Mouse (Mus musculus): ENCODE data around the gene Pdxdc1.
"Not testable (repeated sequence)": the region's sequence is repeated elsewhere in the genome, so short reads cannot be mapped to it uniquely, and the experiment has no call there.

Pdxdc1 gene

DNA sequence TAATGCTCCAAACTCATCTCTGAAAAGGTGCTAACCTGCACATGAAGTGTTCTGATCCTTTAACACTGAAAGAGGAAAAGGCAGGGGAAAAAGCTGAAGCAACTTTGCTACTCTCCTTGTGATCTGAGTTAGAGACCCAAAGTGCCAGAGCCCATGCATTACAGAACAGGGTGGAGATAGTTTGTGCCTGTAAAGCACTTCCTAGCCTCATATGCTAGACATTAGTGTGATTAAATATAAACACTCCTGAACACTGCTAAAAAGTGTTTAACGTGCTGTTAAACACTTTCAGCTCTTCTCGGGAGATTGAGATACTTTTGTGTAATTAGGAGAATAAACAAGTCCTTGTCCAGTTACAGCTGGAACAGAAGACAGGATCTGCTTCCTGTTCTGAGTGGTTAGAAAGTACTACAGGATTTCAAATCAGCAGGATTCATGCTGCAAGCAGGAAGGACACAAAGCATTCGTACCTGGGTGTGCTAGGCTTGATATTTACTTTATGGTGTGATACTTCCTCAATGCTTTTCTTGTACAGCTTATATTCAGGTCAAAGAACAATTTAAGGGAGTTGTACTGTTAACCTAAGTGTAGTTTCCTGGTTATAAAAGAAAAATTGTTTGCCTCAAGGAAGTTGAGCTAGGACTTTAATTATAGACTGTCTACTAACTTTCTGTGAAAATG, 19.7 kb downstream of the Pdxdc1 start:
- no peak for DNase-seq (ENCODE audit: low spot score)

DNA sequence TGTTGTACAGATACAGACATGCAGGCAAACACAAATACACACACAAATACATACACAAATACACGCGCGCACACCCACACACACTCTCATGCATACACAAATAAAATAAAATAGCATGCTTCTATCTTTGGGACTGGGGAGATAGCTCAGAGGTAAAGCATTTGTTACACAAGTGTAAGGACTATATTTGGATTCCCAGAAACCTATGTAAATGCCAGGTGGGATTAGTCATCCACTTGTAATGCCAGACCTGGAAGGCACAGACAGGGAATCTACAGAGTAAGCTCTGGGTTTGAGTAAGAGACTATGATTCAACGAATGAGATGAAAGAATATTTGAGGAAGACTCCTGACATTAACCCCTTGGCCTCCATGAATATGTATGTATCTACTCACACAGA, 27.4 kb downstream of the Pdxdc1 start:
- DNase-seq (ENCODE audit: low spot score), result peak; percentile 23

DNA sequence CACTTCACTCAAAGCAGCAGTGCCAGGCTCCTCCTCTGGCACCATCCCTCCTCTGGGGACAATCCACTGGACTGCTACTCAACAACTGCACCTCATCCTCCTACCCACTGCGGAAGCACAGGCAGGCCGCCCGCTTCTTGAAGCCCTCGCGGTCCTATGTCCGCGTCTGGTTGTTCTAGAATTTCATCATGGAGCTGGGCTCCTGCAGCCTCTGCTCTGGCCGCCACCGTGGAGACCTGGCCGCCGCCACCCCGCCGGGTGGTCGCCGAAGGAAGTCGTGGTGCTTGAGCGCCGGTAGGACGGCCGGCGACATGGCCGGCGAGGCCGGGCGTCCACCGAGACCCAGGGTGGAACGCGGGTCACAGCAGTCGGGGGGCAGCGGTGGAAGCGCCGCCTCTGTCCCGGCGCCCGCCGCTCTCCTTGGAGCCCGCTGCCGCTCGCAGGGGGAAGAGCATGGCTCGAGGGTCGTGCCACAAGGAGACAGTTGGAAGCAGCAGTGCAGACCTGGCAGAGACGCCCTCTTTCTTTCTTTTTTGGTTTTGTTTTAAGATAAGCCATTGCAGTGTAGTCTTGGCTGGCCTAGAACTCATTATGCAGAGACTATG, 34.9 kb downstream of the Pdxdc1 start:
- no peak for DNase-seq (ENCODE audit: low spot score)

DNA sequence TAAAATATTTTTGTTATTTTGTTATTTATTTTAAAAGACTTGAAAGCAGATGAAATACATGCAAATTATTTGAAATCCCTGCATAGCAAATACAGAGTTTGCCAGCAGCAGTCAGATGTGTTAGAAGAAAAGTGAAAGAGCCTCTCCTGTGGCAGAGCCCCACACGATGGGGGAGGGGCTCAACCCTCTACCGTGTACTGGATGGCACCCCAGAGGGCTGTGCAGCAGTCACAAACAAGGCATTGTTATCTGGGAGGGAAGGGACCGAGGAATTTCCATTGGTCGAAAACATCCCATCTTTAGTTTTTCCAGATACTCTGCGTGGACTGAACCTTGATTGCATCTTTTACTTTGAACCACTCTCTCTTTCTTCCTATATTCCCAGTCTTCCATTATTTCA, 35.5 kb downstream of the Pdxdc1 start:
- DNase-seq (ENCODE audit: low spot score), result not testable (repeated sequence)

DNA sequence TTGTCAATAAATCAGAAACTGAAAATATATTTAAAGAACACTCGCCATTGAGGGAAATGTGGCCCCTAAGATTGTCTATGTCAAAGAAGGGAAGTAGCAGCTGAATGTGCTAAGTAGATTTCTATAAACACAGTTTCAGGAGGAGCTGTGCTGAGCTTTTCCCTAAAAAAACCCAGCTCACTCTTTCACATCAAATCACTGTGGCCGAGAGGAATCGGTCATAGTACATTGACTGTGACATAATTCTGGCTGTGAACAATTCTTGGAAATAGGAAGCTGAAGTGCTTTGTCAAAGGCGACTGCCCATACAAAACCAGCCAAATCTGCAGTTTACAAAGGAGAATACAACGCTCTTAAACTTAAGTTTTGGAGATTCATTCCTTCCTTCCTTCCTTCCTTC, 36.3 kb downstream of the Pdxdc1 start:
- DNase-seq (ENCODE audit: low spot score), result no peak

DNA sequence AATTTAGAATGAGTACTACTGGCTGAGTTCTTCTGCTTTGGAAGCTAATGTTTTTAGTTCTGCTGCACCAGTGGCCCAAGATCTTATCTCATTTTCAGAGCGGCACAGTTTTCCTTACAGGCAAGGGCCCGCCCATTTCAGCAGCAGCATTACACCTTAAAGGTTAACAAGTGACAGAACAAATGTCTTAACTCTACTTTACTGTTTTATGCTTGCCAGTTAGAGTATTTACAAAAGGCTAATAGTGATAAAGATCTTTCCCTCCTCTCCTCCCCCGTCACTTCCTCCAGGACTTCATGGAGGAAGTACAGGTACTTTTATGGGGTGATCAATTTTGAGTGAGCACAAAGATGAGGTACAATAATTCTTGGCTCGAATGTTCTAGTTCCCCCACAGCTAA, 36.9 kb downstream of the Pdxdc1 start:
- DNase-seq (ENCODE audit: low spot score), result no peak

DNA sequence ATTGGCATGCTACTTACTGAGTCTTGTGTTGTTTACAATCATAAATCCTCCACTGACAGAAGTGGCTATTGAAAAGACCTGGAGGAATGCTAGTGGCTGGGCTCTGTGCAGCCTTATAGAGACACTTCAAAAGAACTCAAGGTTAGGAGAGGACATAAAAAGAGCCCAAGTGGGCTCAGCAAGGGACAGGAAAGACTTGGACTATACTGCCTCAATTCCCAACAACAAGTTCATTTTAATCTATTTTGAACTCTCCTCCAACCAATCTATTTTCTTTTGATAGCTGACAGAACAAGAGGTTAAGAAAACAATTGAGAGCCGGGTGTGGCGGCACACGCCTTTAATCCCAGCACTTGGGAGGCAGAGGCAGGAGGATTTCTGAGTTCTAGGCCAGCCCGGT, 49.0 kb downstream of the Pdxdc1 start:
- DNase-seq (ENCODE audit: low spot score), result no peak

DNA sequence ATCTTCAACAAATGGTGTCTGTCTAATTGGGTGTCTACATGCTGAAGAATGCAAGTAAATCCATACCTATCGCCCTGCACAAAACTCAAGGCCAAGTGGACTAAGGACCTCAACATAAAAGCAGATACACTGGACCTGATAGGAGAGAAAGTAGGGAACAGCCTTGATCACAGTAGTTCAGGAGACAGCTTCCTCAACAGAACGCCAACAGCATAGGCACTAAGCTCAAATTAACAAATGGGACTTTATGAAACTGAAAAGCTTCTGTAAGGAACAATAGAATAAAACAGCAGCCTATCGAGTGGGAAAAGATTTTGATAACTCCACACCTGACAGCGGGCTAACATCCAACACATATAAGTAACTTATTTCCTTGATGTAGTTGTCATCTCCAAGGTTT, 51.5 kb downstream of the Pdxdc1 start:
- no peak for DNase-seq (ENCODE audit: low spot score)

DNA sequence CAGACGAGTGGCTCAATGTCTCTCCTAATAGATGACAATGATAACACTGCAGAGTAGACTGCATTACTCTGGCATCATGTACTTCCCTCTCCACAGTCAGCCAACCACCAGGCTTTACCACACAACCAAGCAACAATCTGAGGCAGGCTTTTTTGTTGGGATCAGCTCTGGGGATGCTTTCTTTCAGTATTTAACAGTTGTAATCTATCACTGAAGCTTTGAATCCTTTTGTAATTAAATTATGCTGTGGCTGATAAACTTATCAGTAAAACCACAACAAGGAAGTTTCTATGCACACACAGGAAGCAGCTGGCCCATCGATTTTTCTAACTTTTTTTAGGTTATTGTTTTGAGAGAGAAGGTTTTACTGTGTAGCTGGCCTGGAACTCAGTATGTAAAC, 54.6 kb downstream of the Pdxdc1 start:
- no peak for DNase-seq (ENCODE audit: low spot score)

DNA sequence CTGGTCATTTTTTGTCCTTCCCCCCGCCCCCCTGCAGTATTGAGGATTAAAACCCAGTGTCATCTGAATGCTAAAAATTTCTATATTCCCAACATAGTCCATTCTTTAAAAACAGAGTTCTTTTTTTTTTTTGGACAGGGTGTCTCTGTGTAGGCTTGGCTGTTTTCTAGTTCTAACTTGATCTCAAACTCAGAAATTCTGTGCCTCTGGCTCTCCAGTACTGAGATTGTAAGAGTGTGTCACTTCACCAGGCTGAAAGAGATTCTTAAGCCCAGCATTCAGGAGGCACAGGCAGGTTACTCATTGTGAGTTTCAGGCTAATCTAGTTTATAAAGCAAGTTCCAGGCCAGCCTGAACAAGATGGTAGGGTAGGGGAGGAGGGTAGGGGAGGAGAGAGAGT, 56.3 kb downstream of the Pdxdc1 start:
- no peak for DNase-seq (ENCODE audit: low spot score)

DNA sequence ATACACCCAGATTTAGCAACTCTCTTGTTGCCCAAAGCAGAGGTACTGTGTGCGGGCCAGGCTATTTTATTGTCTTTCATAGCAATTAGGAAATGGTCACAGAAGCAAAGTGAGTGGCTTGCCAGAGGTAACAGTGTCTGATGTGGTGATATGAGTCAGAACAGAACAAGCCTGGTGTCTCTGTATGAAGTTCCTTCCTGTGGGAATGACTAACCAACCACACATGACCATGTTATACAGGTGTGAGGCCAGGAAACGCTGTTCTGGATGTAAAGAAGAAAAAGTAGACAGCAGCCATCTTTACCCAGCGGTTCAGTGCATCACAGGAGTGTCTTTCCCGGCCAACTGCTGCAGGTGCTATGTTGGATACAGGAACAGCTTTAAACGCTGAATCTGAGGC, 57.9 kb downstream of the Pdxdc1 start:
- DNase-seq (ENCODE audit: low spot score), result no peak

DNA sequence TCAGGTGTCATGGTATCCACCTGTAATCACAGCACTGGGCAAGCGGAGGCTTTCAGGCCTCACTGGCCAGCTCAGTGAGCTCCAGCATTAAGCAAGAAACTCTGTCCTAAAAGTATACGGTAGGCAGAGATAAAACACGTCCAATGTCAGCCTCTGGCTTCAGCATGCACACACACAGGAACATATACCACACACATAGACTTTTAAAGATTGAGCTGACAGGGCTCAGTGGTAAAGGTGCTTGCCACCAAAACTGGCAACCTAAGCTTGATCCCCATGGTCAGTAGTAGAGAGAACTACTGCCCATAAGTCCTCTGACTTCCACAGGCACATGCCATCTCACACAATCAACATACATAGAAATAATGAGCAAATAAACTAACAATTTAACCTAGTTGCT, 62.0 kb downstream of the Pdxdc1 start:
- no peak for DNase-seq (ENCODE audit: low spot score)

DNA sequence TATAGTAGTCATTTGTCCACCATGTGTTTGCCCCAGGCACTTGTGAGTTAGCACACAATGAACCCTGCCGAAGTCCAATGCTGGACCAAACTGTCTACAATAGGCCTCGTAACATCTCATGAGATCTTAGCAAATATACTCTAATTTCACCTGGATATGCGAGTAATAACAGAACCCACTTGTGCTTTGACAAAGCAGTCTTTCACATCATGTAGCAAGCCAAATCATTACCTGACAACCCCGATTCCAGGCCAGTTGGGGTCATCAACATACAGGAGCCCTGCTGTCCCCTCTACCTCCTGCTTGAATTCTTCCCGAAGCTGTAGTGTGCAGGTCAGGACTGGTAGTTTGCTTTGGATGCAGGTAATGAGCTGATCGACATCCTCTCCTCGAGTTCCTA, 62.9 kb downstream of the Pdxdc1 start:
- no peak for DNase-seq (ENCODE audit: low spot score)

DNA sequence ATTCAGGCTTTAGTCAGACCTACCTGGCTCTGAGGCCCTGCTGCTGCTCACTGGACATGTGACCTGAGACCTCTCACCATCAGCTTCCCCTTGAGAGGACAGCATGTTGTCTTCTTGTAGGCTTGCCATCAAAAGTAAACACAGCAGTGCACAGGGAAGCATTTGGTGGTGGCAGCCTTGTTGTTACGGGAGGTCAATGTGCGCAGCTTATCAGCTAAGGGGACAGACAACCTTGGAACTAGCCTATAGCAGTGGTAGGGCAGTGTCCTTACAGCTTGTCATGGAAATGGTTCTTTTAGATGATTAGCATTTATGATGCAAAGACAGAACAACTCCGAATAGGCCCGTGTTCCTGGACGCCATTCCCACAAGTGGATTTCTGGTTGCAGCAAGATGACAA, 68.5 kb downstream of the Pdxdc1 start:
- no peak for DNase-seq (ENCODE audit: low spot score)

DNA sequence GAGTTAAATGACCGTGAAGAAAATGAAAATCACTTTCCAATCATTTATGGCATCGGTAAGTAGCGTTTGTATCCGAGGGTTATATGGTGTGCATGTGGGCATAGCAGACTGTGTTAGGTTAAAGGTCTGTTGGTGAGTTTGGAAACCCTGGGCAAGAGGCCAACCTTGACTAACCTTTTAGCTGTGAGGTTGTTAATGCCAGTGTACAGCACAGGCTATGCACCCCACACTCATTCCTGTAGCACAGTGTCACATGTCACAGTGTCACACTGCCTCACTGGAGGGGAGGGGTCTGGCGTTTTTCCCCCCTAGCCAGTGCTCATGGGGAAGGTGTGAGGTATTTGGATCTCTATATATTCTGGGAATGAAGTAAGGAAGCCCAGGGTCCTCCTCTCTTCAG, 71.3 kb downstream of the Pdxdc1 start:
- DNase-seq (ENCODE audit: low spot score), result no peak

DNA sequence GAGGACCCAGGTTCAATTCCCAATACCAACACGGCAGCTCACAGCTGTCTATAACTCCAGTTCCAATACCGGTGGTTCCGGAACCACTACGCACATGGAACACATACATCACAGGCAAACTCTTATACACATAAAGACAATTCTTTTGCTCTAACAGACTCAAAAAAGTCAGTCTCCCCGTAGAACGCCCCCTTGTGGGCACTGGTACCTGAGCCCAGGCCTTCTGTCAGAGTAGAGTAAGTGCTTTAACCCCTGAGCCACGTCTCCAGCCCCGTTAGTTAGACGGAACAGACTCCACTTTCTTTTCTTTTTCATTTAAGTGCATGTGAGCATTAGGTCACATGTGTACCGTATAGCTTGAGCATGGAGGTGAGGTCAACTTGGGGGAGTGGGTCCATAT, 72.5 kb downstream of the Pdxdc1 start:
- DNase-seq (ENCODE audit: low spot score), result no peak

DNA sequence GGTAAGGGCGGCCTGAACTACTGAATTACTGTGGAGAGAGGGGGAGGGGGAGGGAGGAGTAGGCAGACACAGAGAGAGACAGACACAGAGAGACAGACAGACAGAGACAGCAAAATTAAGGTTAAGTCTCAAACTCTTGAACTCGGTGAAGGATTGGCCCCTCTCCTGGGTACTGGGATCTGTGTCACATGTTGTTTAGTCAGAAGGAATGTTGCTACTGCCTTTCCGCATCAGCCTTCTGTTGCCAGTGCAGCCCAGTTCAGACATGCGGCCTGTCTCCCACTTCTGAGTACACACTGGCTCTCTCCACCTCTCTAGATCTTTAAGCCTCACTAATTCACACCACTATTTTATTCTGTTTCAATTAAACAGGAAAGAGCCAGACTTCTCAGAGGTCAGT, 76.4 kb downstream of the Pdxdc1 start:
- DNase-seq (ENCODE audit: low spot score), result no peak

DNA sequence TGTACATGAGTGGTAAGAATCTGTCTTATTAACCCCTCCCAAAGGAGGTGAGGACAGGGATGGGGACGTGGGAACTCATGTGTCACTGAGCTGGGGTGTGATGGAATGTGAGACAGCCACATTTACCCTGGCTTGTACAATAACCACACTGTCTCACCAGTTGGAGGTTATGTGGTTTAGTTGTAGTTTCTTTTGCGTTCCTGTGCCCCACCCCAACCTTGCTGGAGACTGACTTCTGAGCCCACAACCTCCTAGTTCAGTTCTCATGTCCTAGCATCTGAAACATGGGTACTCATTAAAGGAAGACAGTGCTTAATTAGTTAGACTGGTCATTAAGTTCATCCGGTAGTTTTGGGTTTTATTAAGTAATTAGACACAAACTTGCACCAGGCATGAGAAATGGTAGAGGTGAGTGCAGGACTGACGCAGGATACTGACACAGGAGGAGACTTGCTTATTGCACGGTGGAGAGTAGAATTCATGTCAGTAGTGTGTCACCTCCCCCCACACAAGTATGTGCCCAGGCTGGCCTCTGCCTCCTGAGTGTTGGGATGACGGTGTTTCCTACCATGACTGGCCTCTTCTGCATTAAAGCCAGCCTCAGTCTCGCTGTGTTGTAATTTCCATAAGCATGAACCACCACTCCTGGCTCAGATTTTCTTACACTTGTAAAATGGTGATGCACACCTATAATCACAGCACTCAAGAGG, 77.0 kb downstream of the Pdxdc1 start:
- no peak for DNase-seq (ENCODE audit: low spot score)

DNA sequence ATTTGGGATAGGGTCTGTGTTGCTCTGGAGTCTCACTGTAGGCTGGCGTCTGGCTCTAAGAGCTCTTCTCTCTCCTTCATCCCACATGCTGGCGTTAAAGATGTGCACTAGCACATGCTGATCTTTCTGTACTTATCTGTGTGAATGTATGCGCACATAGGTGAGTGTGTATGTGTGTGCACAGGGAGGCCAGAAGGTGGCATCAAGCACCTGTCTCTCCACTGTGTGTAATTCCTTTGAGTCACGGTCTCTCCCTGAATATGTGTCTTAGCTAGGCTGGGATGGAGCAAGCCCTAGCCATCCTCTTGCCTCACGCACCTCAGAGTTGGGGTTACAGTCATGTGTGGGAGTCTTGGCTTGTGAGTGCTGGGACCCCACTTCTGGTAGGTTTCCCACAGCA, 82.2 kb downstream of the Pdxdc1 start:
- DNase-seq (ENCODE audit: low spot score), result no peak

DNA sequence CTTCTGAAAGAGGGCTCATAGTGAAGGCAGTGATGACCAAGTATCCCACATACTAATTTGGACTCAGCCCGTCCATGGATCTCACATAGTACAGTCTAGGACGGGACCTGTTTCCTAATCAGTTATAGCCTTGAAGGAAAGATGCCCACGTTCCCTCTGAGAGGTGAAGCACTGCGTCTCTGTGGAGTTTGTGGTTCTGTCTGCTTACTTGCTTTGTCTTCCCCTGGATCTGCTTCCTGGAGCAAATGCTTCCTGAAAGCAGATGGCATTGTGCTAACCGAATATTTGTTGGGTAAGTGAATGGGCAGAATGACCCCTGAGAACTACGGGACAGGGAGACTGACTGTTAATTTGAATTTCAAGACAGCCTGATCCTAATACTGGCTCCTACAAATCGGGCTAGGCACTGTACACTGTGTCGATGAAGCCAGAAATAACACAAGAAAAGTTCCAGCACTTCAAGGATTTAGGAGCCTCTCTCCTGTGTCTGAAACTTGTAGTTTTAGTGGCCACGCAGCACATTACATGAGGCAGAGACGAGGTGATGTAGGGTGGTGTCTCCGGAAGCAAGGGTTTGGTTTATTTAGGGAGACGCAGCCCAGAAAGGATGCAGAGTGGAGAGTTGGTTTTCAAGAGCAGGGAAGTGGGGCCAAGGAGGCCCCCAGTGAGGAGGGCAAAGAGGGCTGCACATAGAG, 83.0 kb downstream of the Pdxdc1 start:
- DNase-seq (ENCODE audit: low spot score), result no peak

DNA sequence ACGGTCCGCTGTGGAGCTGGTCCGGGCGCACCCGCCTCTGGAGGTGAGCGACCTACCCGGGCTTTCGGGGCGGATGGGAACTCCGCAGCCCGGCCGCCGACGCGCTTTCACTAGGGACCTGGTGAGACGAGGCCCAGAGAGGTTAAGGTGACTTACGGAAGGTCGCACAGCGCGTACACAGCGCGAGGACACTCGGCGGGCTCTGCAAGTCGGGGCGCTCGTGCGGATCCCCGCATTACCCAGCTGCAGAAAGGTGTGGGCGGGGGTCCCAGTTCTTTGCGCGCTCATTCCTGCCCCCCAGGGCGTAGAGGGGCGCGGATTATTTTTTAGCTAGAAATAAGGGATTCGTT, 83.6 kb downstream of the Pdxdc1 start:
- no peak for DNase-seq (ENCODE audit: low spot score)

DNA sequence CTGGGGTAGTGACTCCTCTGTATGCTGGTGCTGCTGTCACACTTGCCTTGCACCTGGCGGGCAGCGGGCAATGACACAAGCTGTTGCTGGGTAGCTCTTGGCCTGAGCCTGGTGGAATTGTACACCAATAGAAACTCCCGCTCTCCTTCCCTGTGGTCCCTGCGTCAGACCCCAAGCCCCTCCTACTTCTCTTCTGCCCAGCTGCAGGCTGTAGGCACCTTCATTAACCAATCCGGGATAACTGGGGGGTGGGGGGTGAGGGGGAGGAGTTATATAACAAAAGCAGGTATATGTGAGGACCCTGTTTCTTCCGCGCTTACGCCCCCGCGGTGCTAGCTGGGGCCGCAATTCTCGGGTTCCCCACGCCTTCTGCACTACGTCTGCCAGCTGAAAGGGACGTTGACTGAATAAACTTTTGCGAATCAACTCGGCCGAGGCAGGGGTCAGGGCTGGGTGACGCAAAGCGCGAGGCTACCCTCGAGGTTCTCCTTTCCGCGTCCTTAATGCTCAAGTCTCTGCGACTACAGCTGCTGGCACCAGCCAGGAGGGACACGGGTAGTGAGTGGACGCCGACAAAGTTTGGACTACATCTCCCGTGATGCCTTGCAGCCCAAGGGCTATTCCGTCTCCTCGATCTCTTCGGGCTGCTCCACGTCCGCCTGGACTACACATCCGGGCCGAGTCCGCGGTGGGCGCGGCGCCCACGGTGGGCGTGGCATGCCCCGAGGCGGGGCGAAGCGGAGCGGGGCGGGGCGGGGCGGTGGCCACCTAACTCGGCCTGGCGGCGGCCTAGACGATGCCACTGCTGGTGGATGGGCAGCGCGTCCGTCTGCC, 84.2 kb downstream of the Pdxdc1 start, which contains the start of gene Ntan1:
Gene Ntan1, plus strand, starts transcription at position 286 of the 834 bp plus-strand sequence.
- peak; percentile 97 for DNase-seq (ENCODE audit: low spot score)

Measured in lung, postnatal 25 days (tissue).